Mouse (Mus musculus): ENCODE measurements around the gene Lipe.

DNA sequence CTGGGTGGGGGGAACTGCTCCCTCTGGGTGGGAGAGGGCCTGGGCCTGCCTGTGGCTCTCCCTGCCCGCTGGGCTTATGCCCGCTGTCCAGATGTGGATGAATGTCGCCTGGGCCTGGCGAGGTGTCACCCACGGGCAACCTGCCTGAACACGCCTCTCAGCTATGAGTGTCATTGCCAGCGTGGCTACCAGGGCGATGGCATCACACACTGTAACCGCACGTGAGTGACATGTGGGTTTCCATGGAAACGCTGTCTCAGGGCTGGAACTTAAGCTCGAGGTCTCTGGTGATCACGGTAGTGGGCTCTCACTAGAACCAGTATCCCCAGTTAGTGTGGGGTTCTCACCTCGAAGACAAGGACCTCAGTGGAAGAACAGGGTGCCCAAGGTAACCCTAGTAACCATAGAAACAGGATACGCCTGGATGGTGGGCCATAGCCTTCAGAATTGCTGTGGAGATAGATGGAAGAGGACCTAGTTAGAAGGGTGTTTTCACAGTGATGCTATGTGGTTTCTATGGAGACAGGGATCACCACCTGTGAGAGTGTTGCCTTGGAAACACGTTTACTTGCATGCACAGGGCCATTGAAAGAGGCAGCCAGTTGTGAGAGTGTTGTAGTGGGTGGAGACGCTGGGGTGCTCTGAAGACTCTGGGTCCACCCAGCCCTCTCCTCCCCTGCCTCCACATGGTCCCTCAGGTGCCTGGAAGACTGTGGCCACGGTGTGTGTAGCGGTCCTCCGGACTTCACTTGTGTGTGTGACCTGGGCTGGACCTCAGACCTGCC is 57.3 kb downstream of the Lipe start:
- TF ChIP-seq CTCF (IDR thresholded peaks at IDR 0.05; ENCODE audit: low read depth) (no peak), EP300 (optimal IDR thresholded peaks at IDR 0.05) (no peak)
